Mouse (Mus musculus) kidney, postnatal 0 days (tissue): ENCODE data around the gene Olfr680-ps1. TPM values are rescaled to one million over a fixed set of nuclear protein-coding genes. Genes with fewer than 3 reads are reported as not detected.
A peak's percentile ranks its signal among the peaks of the same experiment; 100 is the strongest.
"Not testable (repeated sequence)": the region's sequence is repeated elsewhere in the genome, so short reads cannot be mapped to it uniquely, and the experiment has no call there.

ENCODE experiments used
- ATAC-seq: fragments of 200-750 bp; cut with Nextera tagmentation; replicated peaks from 2 replicates; pipeline ENCODE4 v1.8.0; 2017; ENCODE audit warnings: low read depth, moderate number of reproducible peaks, moderate TSS enrichment, moderate library complexity; ENCODE audit not compliant: low FRiP score
- DNase-seq: peaks from one replicate; pipeline ENCODE4 v3.0.0-alpha.2; 2016; ENCODE audit warnings: low spot score
- H3K27ac ChIP-seq: fragments of 300-500 bp; sonication (generic); 2 replicates; pipeline ENCODE4 v1.5.1; 2014; ENCODE audit warnings: mild to moderate bottlenecking
- H3K27me3 ChIP-seq: fragments of 300-500 bp; sonication (generic); 2 replicates; pipeline ENCODE4 v1.6.1; 2014; ENCODE audit warnings: low read length, mixed read lengths; ENCODE audit not compliant: insufficient read depth
- H3K36me3 ChIP-seq: fragments of 300-500 bp; sonication (generic); 2 replicates; pipeline ENCODE4 v1.6.1; 2014; ENCODE audit warnings: low read length, mixed read lengths; ENCODE audit not compliant: insufficient read depth
- H3K4me1 ChIP-seq: fragments of 300-500 bp; sonication (generic); replicated peaks from 2 replicates; pipeline ENCODE4 v1.6.1; 2014; ENCODE audit warnings: antibody characterized with exemption, low read length, mixed read lengths; ENCODE audit not compliant: insufficient read depth
- H3K4me2 ChIP-seq: fragments of 300-500 bp; sonication (generic); 2 replicates; pipeline ENCODE4 v1.6.1; 2014; ENCODE audit warnings: mild to moderate bottlenecking, low read length, moderate library complexity, mixed read lengths
- H3K4me3 ChIP-seq: fragments of 300-500 bp; sonication (generic); replicated peaks from 2 replicates; pipeline ENCODE4 v1.5.1; 2014; ENCODE audit warnings: low read depth, low read length
- H3K9ac ChIP-seq: fragments of 300-500 bp; sonication (generic); 2 replicates; pipeline ENCODE4 v1.6.1; 2014; ENCODE audit warnings: low read depth, low read length
- H3K9me3 ChIP-seq: fragments of 300-500 bp; sonication (generic); replicated peaks from 2 replicates; pipeline ENCODE4 v1.6.1; 2016; ENCODE audit warnings: low read length, inconsistent platforms, mixed read lengths
- CTCF ChIP-seq: IDR thresholded peaks from 2 replicates; pipeline ENCODE4 v1.5.1; 2016; ENCODE audit warnings: antibody characterized with exemption, low read depth, mild to moderate bottlenecking, moderate library complexity
- WGBS: fragments of 180-500 bp; shearing (Covaris S2); extraction: QIAGEN DNeasy Blood & Tissue Kit; methylation state at CpG from one replicate; pipeline ENCODE4 v1.1.7; 2014; 5-methylcytosine and 5-hydroxymethylcytosine counted together
- polyA plus RNA-seq: library from polyadenylated mRNA; unstranded; fragments of >200 nt; fragmentation: Nextera tagmentation; extraction: Ambion mirVana; gene quantifications from 2 replicates; pipeline ENCODE4 v1.2.1, GENCODE M21; 2015

The Olfr680-ps1 gene
- not detected in 2 replicates for polyA plus RNA-seq

GRCm38 (mm10) chr7:105092717-105093116, at the start of gene Olfr680-ps1:
Gene Olfr680-ps1 (minus strand): TSS chr7:105092817.
- H3K9ac ChIP-seq, H3K9me3 ChIP-seq, H3K27ac ChIP-seq, H3K27me3 ChIP-seq, H3K4me3 ChIP-seq, ATAC-seq, H3K4me2 ChIP-seq, H3K4me1 ChIP-seq, H3K36me3 ChIP-seq, DNase-seq: not testable (repeated sequence)

DNA sequence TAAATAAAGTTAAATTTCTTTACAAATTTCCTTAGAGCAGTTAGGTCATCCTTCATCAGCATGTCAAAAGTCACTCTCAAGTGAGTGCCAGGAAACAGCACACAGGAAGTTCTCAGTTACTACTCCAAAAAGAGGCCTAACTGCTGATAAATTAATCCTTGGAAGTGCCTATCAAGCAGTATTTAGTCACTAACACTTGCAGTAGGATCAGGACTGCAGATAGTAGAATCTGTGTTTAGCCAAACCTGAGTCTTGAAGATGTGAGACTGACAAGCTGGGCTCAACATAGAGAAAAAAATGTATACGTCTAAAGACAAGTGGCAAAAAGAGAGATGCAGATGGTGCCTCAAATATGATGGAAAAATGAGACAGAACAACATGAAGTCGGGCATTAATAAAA, 48.7 kb upstream of the Olfr680-ps1 start:
- no peak overlapping the region for H3K27ac ChIP-seq
- 74% methylated on average over 2 of the region's 2 CpGs for WGBS
- no peak overlapping the region for H3K4me2 ChIP-seq
- no peak for TF ChIP-seq CTCF
- H3K9me3 ChIP-seq, result no peaks in the 10 kb centered on the region
- no peak for ATAC-seq
- no peak overlapping the region for H3K4me3 ChIP-seq
- no peaks in the 10 kb centered on the region for H3K27me3 ChIP-seq
- no peaks in the 10 kb centered on the region for H3K36me3 ChIP-seq
- H3K4me1 ChIP-seq, result no peaks in the 10 kb centered on the region
- DNase-seq, result no peak
- no peak overlapping the region for H3K9ac ChIP-seq

GRCm38 (mm10) chr7:105116536-105116935, 23.9 kb upstream of the Olfr680-ps1 start, which contains the start of gene Olfr681:
Gene Olfr681 (plus strand): TSS chr7:105116836.
- H3K27ac ChIP-seq, result no peak within 1 kb of the TSS
- H3K27me3 ChIP-seq, result no peaks in the 10 kb centered on the region
- no peak within 1 kb of the TSS for H3K9ac ChIP-seq
- H3K9me3 ChIP-seq, result no peaks in the 10 kb centered on the region
- TF ChIP-seq CTCF, result no peak
- no peaks in the 10 kb centered on the region for H3K4me1 ChIP-seq
- no peak within 1 kb of the TSS for H3K4me3 ChIP-seq
- DNase-seq, result no peak
- no peaks in the 10 kb centered on the region for H3K36me3 ChIP-seq
- ATAC-seq, result no peak
- H3K4me2 ChIP-seq, result no peak within 1 kb of the TSS

GRCm38 (mm10) chr7:105080905-105081304, 11.7 kb downstream of the Olfr680-ps1 start, which contains the start of gene Olfr679:
Gene Olfr679 (plus strand): TSS chr7:105081205.
- H3K27ac ChIP-seq, result no peak within 1 kb of the TSS
- no peaks in the 10 kb centered on the region for H3K9me3 ChIP-seq
- WGBS, result 62% methylated on average over 1 of the region's 1 CpGs
- H3K4me2 ChIP-seq, result no peak within 1 kb of the TSS
- no peak within 1 kb of the TSS for H3K9ac ChIP-seq
- no peak for TF ChIP-seq CTCF
- H3K4me3 ChIP-seq, result no peak within 1 kb of the TSS
- H3K36me3 ChIP-seq, result no peaks in the 10 kb centered on the region
- H3K4me1 ChIP-seq, result no peaks in the 10 kb centered on the region
- no peaks in the 10 kb centered on the region for H3K27me3 ChIP-seq
- DNase-seq (no peak), ATAC-seq (no peak)

GRCm38 (mm10) chr7:105064175-105064574, 28.4 kb downstream of the Olfr680-ps1 start, which contains the start of gene Olfr678:
Gene Olfr678 (plus strand): TSS chr7:105064475.
- Histone ChIP-seq H3K9ac (no peak within 1 kb of the TSS), H3K4me1 (no peaks in the 10 kb centered on the region), H3K27me3 (no peaks in the 10 kb centered on the region), H3K4me3 (no peak within 1 kb of the TSS), H3K27ac (no peak within 1 kb of the TSS), H3K9me3 (no peaks in the 10 kb centered on the region), H3K4me2 (no peak within 1 kb of the TSS), H3K36me3 (no peaks in the 10 kb centered on the region)
- no peak for DNase-seq
- TF ChIP-seq CTCF, result no peak
- ATAC-seq, result no peak
- 88% methylated on average over 1 of the region's 1 CpGs for WGBS

DNA sequence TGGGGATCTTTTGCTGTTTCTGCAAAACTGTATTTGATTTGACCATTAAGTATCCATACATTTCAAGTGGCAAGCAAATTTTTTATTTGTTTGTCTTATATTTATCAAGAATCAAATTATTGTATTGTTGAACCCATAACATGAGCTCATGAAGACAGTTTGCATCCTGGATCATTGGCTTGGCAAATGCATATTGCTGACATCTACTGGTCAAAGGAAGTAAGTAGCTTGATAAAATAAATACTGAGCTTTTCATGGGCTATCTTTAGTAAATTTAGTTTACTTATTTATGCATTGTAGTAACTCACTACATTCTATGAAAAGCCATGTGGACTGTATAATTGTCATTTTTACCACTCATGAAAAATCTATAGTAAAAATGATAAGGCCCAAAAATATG, 33.7 kb downstream of the Olfr680-ps1 start:
- Histone ChIP-seq H3K4me1 (no peaks in the 10 kb centered on the region), H3K4me3 (no peak overlapping the region), H3K27me3 (no peaks in the 10 kb centered on the region), H3K36me3 (no peaks in the 10 kb centered on the region), H3K9ac (no peak overlapping the region), H3K9me3 (no peaks in the 10 kb centered on the region), H3K4me2 (no peak overlapping the region), H3K27ac (no peak overlapping the region)
- no peak for DNase-seq
- TF ChIP-seq CTCF, result peak; percentile 25; the same call in 1 of the 2 replicates
- no peak for ATAC-seq

Other genes starting within 250 kb of the Olfr680-ps1 start
- not detected in 2 replicates for gene Usp17la, start 235.8 kb downstream of the Olfr680-ps1 start, polyA plus RNA-seq
- gene Olfr665, start 214.8 kb downstream of the Olfr680-ps1 start, polyA plus RNA-seq, result not detected in 2 replicates
- not detected in 2 replicates for gene Olfr666, start 196.9 kb downstream of the Olfr680-ps1 start, polyA plus RNA-seq
- gene Olfr667, start 171.3 kb downstream of the Olfr680-ps1 start, polyA plus RNA-seq, result not detected in 2 replicates
- gene Olfr668, start 164.8 kb downstream of the Olfr680-ps1 start, polyA plus RNA-seq, result not detected in 2 replicates
- gene Olfr669, start 158.6 kb downstream of the Olfr680-ps1 start, polyA plus RNA-seq, result not detected in 2 replicates
- not detected in 2 replicates for gene Olfr670, start 130.2 kb downstream of the Olfr680-ps1 start, polyA plus RNA-seq
- gene Olfr671, start 113.7 kb downstream of the Olfr680-ps1 start, polyA plus RNA-seq, result not detected in 2 replicates
- not detected in 2 replicates for gene Olfr672, start 90.8 kb downstream of the Olfr680-ps1 start, polyA plus RNA-seq
- not detected in 2 replicates for gene Olfr675, start 64.4 kb downstream of the Olfr680-ps1 start, polyA plus RNA-seq
- gene Olfr676, start 60.1 kb downstream of the Olfr680-ps1 start, polyA plus RNA-seq, result not detected in 2 replicates
- gene Olfr677, start 41.4 kb downstream of the Olfr680-ps1 start, polyA plus RNA-seq, result not detected in 2 replicates
- gene Olfr678, start 28.3 kb downstream of the Olfr680-ps1 start, polyA plus RNA-seq, result not detected in 2 replicates
- not detected in 2 replicates for gene Olfr679, start 11.6 kb downstream of the Olfr680-ps1 start, polyA plus RNA-seq
- gene Olfr681, start 24.0 kb upstream of the Olfr680-ps1 start, polyA plus RNA-seq, result not detected in 2 replicates
- gene Olfr683, start 54.2 kb upstream of the Olfr680-ps1 start, polyA plus RNA-seq, result not detected in 2 replicates
- gene Olfr684, start 70.8 kb upstream of the Olfr680-ps1 start, polyA plus RNA-seq, result not detected in 2 replicates
- not detected in 2 replicates for gene Olfr685, start 93.2 kb upstream of the Olfr680-ps1 start, polyA plus RNA-seq
- gene Olfr686, start 114.7 kb upstream of the Olfr680-ps1 start, polyA plus RNA-seq, result not detected in 2 replicates
- not detected in 2 replicates for gene Olfr688, start 195.3 kb upstream of the Olfr680-ps1 start, polyA plus RNA-seq
- gene Olfr689, start 218.3 kb upstream of the Olfr680-ps1 start, polyA plus RNA-seq, result not detected in 2 replicates
- gene Olfr690, start 241.3 kb upstream of the Olfr680-ps1 start, polyA plus RNA-seq, result not detected in 2 replicates
- gene Olfr691, start 249.5 kb upstream of the Olfr680-ps1 start, polyA plus RNA-seq, result not detected in 2 replicates